Mouse (Mus musculus) hindbrain, embryonic 10.5 days (tissue): ENCODE measurements around the gene Slc38a3. TPM values are rescaled to one million over a fixed set of nuclear protein-coding genes. Genes with fewer than 3 reads are reported as not detected.

Experiments
- DNase-seq: peaks from one replicate; pipeline ENCODE4 v3.0.0-alpha.2; 2017; ENCODE audit warnings: low spot score
- H3K27ac ChIP-seq: fragments of 300-500 bp; sonication (generic); 2 replicates; pipeline ENCODE4 v1.5.1; 2016; ENCODE audit warnings: mild to moderate bottlenecking, moderate library complexity
- H3K27me3 ChIP-seq: fragments of 300-500 bp; sonication (generic); 2 replicates; pipeline ENCODE4 v1.6.1; 2016; ENCODE audit warnings: mild to moderate bottlenecking; ENCODE audit not compliant: poor library complexity, insufficient read depth, severe bottlenecking
- H3K36me3 ChIP-seq: fragments of 300-500 bp; sonication (generic); 2 replicates; pipeline ENCODE4 v1.6.1; 2016; ENCODE audit warnings: mild to moderate bottlenecking, moderate library complexity
- H3K4me1 ChIP-seq: fragments of 300-500 bp; sonication (generic); replicated peaks from 2 replicates; pipeline ENCODE4 v1.6.1; 2016; ENCODE audit warnings: mild to moderate bottlenecking
- H3K4me3 ChIP-seq: fragments of 300-500 bp; sonication (generic); 2 replicates; pipeline ENCODE4 v1.5.1; 2016; ENCODE audit warnings: mild to moderate bottlenecking, moderate library complexity
- H3K9me3 ChIP-seq: fragments of 300-500 bp; sonication (generic); 2 replicates; pipeline ENCODE4 v1.6.1; 2016; ENCODE audit warnings: mild to moderate bottlenecking, moderate library complexity
- WGBS: fragments of 180-500 bp; shearing (Covaris S2); methylation state at CpG from one replicate; pipeline ENCODE4 v1.1.7; 2016; 5-methylcytosine and 5-hydroxymethylcytosine counted together
- polyA plus RNA-seq: library from polyadenylated mRNA; unstranded; fragments of >200 nt; fragmentation: Nextera tagmentation; extraction: Ambion mirVana; gene quantifications from 2 replicates; pipeline ENCODE4 v1.2.1, GENCODE M21; 2016

Gene Slc38a3
- polyA plus RNA-seq, 1 experiment from 2014 or later = 7.2 TPM

DNA sequence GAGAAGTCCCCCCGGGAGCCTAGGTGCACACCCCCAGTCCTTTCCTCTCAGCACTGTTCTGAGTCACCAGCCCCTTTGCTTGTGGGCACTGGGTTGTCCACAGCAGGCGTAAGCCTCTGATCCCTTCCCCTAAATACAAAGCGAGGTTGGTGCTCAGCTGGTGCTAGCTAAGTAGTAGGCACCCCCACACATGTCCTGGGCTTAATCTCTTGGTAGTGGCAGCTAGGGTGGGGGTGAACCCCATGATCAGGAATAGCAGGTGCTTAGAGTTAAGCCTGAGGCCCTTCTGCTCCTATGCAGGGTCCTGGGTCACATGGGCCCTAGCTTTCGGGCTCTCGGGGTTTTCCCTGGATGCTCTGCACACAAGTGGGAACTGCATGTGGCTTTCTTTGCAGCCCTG is 12.2 kb downstream of the Slc38a3 start:
- Histone ChIP-seq H3K27ac (no peak overlapping the region), H3K4me3 (no peak overlapping the region), H3K4me1 (peaks cover 39% of the 10 kb centered on the region), H3K36me3 (no peaks in the 10 kb centered on the region), H3K9me3 (no peaks in the 10 kb centered on the region), H3K27me3 (no peaks in the 10 kb centered on the region)
- WGBS = 88% methylated on average over 5 of the region's 5 CpGs
- DNase-seq = no peak

- Histone ChIP-seq H3K27me3 (0 out of 2 replicates have a peak, but pooled peaks cover 4% of the 10 kb centered on the region), H3K9me3 (no peaks in the 10 kb centered on the region), H3K4me3 (no peak overlapping the region), H3K27ac (no peak overlapping the region), H3K36me3 (no peaks in the 10 kb centered on the region), H3K4me1 (peaks cover 47% of the 10 kb centered on the region)
- WGBS = 89% methylated on average over 4 of the region's 4 CpGs
- no peak for DNase-seq
These were observed 14.7 kb downstream of the Slc38a3 start for GRCm38 (mm10) chr9:107654585-107654984.

DNA sequence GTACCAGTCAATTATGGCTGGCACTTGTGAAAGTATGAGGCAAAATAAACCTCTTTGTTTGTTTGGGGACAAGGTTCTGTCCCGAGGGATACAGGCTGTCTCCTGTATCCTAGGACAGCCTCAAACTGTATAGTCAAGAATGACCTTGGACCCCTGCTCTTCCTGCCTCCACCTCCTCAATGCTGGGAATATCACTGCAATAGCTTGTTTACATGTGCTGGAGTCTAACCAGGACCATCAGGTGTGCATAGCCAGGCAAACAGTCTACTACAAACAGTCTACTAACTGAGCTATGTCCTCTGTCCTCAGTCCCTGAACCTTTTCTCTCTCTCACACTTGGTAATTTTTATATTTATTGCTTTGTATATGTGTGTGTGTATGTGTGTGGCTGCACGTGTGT is 15.9 kb downstream of the Slc38a3 start:
- H3K27ac ChIP-seq = no peak overlapping the region
- no peaks in the 10 kb centered on the region for H3K36me3 ChIP-seq
- no peaks in the 10 kb centered on the region for H3K9me3 ChIP-seq
- H3K4me3 ChIP-seq = no peak overlapping the region
- 85% methylated on average over 2 of the region's 2 CpGs for WGBS
- no peak for DNase-seq
- 0 out of 2 replicates have a peak, but pooled peaks cover 4% of the 10 kb centered on the region for H3K27me3 ChIP-seq
- H3K4me1 ChIP-seq = peaks cover 45% of the 10 kb centered on the region

DNA sequence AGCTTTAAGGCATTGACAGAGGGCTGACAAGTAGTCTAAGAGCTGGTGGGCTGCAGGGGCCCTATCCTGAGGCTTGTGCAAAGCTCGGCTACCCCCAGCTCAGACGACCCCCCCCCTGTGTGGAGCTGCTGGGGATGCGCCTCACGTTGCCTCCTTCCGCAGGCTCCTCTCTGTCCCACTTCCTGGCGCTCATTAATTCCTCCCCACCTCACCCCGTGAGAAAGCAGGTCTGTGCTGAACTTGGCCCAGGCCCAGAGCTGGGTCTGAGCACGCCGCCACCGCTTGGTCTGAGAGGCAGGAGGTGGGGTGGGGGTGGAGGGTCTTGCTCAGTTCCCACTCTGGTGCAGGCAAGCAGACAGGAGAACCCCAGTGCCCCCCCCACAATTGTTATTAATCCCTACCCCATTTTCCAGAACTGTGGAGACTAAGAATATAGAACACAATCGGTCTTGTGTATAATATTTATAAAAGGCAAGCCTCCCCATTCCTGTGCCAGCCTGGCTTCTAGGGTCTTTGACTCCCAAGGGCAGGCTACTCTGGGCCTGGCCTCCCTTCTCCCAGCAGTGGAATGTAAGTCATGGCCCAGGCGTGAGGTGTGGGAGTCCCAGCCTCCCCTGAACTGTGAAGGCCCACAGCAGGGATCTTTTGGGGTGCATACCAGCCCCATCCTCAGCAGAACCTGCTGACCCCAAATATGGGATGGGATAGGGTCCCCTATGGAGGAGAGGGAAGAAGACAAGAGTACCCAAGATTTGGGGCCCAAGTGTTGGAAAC is 18.4 kb downstream of the Slc38a3 start:
- no peaks in the 10 kb centered on the region for H3K9me3 ChIP-seq
- peak overlapping the region; percentile 62 for H3K27ac ChIP-seq
- H3K4me3 ChIP-seq = no peak overlapping the region
- no peaks in the 10 kb centered on the region for H3K36me3 ChIP-seq
- 0 out of 2 replicates have a peak, but pooled peaks cover 4% of the 10 kb centered on the region for H3K27me3 ChIP-seq
- 56% methylated on average over 12 of the region's 12 CpGs for WGBS
- no peak for DNase-seq
- H3K4me1 ChIP-seq = peaks cover 30% of the 10 kb centered on the region

- WGBS = 77% methylated on average over 7 of the region's 7 CpGs
- DNase-seq = no peak
- Histone ChIP-seq H3K36me3 (no peaks in the 10 kb centered on the region), H3K4me3 (no peak overlapping the region), H3K9me3 (no peaks in the 10 kb centered on the region), H3K27ac (0 out of 2 replicates have a peak overlapping the region, but pooled peaks have one; percentile 53), H3K27me3 (0 out of 2 replicates have a peak, but pooled peaks cover 4% of the 10 kb centered on the region), H3K4me1 (peaks cover 27% of the 10 kb centered on the region)
These were observed 19.1 kb downstream of the Slc38a3 start for GRCm38 (mm10) chr9:107650225-107650624.

- 85% methylated on average over 3 of the region's 3 CpGs for WGBS
- Histone ChIP-seq H3K27ac (no peak overlapping the region), H3K36me3 (no peaks in the 10 kb centered on the region), H3K4me3 (no peak overlapping the region), H3K27me3 (0 out of 2 replicates have a peak, but pooled peaks cover 4% of the 10 kb centered on the region), H3K9me3 (no peaks in the 10 kb centered on the region), H3K4me1 (peaks cover 37% of the 10 kb centered on the region)
- no peak for DNase-seq
These were observed 20.6 kb downstream of the Slc38a3 start for GRCm38 (mm10) chr9:107648767-107649166.

- 83% methylated on average over 6 of the region's 6 CpGs for WGBS
These were observed 22.4 kb downstream of the Slc38a3 start for GRCm38 (mm10) chr9:107646975-107647374.

DNA sequence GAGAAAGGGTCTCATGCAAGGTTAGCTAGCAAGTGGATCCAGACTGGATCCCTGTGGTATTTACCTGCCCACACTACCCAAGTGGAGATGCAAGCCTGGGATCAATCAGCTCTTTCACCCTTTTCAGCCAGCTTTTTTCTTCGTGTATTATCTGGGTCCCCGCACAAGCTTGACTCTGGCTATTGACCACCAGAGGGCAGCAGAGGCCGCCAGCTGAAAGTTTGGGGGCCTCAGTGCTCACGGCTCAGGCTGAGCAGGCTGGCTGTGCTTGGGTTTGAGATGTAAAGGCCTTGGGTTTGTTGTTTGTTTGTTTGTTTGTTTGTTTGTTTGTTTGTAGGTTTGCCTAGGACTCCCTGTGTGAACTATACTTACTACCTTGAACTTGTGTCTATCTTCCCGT is 23.8 kb downstream of the Slc38a3 start:
- Histone ChIP-seq H3K36me3 (no peaks in the 10 kb centered on the region), H3K4me3 (no peak overlapping the region), H3K4me1 (peaks cover 41% of the 10 kb centered on the region), H3K27ac (no peak overlapping the region), H3K27me3 (0 out of 2 replicates have a peak, but pooled peaks cover 4% of the 10 kb centered on the region), H3K9me3 (no peaks in the 10 kb centered on the region)
- 9% methylated on average over 5 of the region's 5 CpGs for WGBS
- DNase-seq = peak; percentile 86

More at GRCm38 (mm10) chr9:107646975-107647374, 22.4 kb downstream of the Slc38a3 start:
- Histone ChIP-seq H3K9me3 (no peaks in the 10 kb centered on the region), H3K4me3 (no peak overlapping the region), H3K4me1 (peaks cover 41% of the 10 kb centered on the region), H3K27ac (no peak overlapping the region), H3K27me3 (0 out of 2 replicates have a peak, but pooled peaks cover 4% of the 10 kb centered on the region), H3K36me3 (no peaks in the 10 kb centered on the region)
- no peak for DNase-seq

DNA sequence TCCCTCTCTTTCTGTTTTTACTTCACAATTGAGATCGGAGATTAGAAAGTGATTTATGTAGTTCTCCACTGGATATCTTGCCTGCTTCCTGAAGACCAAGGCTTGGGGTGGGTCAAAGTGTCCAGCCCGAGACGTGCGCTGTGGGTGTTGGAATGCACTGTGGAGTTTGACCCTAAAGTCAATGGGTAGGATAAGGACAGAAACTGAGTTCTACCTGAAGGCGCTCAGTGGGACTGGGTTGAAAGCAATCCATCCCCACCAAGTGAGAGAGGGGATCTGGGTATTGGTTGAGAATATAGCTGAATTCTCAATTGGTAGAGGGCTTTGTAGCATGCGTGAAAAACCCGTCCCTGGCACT is 24.2 kb downstream of the Slc38a3 start:
- peak overlapping the region; percentile 52; the same call in 1 of the 2 replicates for H3K4me3 ChIP-seq
- WGBS = 61% methylated on average over 7 of the region's 7 CpGs

GRCm38 (mm10) chr9:107644495-107645152 is 24.7 kb downstream of the Slc38a3 start:
- Histone ChIP-seq H3K4me1 (peaks cover 42% of the 10 kb centered on the region), H3K9me3 (no peaks in the 10 kb centered on the region), H3K4me3 (peak overlapping the region; percentile 52), H3K36me3 (no peaks in the 10 kb centered on the region), H3K27ac (peak overlapping the region; percentile 90), H3K27me3 (no peaks in the 10 kb centered on the region)
- 6% methylated on average over 35 of the region's 35 CpGs for WGBS
- peak; percentile 92 for DNase-seq

More for the DNA sequence above, 24.2 kb downstream of the Slc38a3 start:
- Histone ChIP-seq H3K36me3 (no peaks in the 10 kb centered on the region), H3K4me1 (peaks cover 41% of the 10 kb centered on the region), H3K27me3 (0 out of 2 replicates have a peak, but pooled peaks cover 2% of the 10 kb centered on the region), H3K9me3 (no peaks in the 10 kb centered on the region), H3K27ac (peak overlapping the region; percentile 90)
- no peak for DNase-seq

DNA sequence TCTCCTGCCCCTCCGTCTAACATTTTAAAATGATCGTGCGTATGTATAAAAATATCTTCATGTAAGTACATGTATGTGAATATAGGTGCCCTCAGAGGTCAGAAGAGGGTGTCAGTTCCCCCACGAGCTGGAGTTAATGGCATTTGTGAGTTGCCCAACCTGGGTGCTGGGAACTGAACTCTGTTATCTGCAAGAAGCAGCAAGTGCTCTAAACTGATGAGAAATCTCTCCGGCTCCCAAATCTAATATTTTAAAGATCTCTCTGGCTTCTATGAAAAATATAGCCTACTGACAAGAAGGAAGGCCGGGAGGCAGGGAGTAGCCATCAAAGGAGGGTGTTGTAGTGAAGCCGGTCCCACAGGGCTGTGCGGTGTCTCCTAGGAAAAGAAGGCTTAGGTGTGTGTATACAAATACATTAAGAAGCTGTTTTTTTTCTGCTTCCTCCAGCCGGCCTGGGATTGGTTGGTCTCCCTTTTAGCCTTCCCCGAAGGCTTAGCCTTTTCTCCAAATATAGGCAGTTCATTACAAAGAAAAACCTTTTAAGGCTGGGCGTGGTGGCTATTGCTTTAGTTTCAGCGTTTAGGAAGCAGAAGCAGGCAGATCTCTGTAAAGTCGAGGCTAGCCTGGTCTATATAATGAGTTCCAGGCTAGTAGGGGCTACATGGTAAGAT is 25.7 kb downstream of the Slc38a3 start:
- Histone ChIP-seq H3K4me1 (peaks cover 49% of the 10 kb centered on the region), H3K27ac (peak overlapping the region; percentile 90), H3K36me3 (no peaks in the 10 kb centered on the region), H3K4me3 (peak overlapping the region; percentile 52; the same call in 1 of the 2 replicates), H3K27me3 (no peaks in the 10 kb centered on the region), H3K9me3 (no peaks in the 10 kb centered on the region)
- 93% methylated on average over 13 of the region's 13 CpGs for WGBS
- DNase-seq = no peak

GRCm38 (mm10) chr9:107641666-107642065 is 27.7 kb downstream of the Slc38a3 start:
- 47% methylated on average over 8 of the region's 8 CpGs for WGBS
- Histone ChIP-seq H3K9me3 (no peaks in the 10 kb centered on the region), H3K36me3 (no peaks in the 10 kb centered on the region), H3K27me3 (no peaks in the 10 kb centered on the region), H3K27ac (peak overlapping the region; percentile 81), H3K4me1 (peaks cover 62% of the 10 kb centered on the region), H3K4me3 (no peak overlapping the region)
- DNase-seq = no peak
